Mouse (Mus musculus): ENCODE data around the gene Fcf1. TPM values are rescaled to one million over a fixed set of nuclear protein-coding genes. Genes with fewer than 3 reads are reported as not detected.

Gene Fcf1
- total RNA-seq, 2 experiments from 2014 or later, result 121 to 151 TPM

Other genes starting within 250 kb of the Fcf1 start
- 98.8 and 112 TPM in 2 replicates for gene Npc2, start 197.7 kb upstream of the Fcf1 start, total RNA-seq (2015)
- gene Npc2, start 197.7 kb upstream of the Fcf1 start, total RNA-seq (2017), result 65.3 and 70.9 TPM in 2 replicates
- 98.8 and 111 TPM in 2 replicates for gene Isca2, start 197.6 kb upstream of the Fcf1 start, total RNA-seq (2015)
- gene Isca2, start 197.6 kb upstream of the Fcf1 start, total RNA-seq (2017), result 53.8 and 67.5 TPM in 2 replicates
- not detected in 2 replicates for gene Ltbp2, start 94.4 kb upstream of the Fcf1 start, total RNA-seq (2015)
- 1.2 TPM in 1 of 2 replicates, not detected in the other for gene Ltbp2, start 94.4 kb upstream of the Fcf1 start, total RNA-seq (2017)
- 28.0 and 30.5 TPM in 2 replicates for gene Arel1, start within 50 bp of the Fcf1 start, total RNA-seq (2015)
- gene Arel1, start within 50 bp of the Fcf1 start, total RNA-seq (2017), result 39.7 and 43.2 TPM in 2 replicates
- gene Ylpm1, start 25.4 kb downstream of the Fcf1 start, total RNA-seq (2015), result 78.0 and 96.2 TPM in 2 replicates
- 52.7 and 84.7 TPM in 2 replicates for gene Ylpm1, start 25.4 kb downstream of the Fcf1 start, total RNA-seq (2017)
- 1.2 TPM in 2 replicates for gene Prox2, start 139.9 kb downstream of the Fcf1 start, total RNA-seq (2015)
- gene Prox2, start 139.9 kb downstream of the Fcf1 start, total RNA-seq (2017), result 2.7 and 3.0 TPM in 2 replicates
- gene Dlst, start 139.9 kb downstream of the Fcf1 start, total RNA-seq (2015), result 76.3 and 81.6 TPM in 2 replicates
- gene Dlst, start 139.9 kb downstream of the Fcf1 start, total RNA-seq (2017), result 161 and 187 TPM in 2 replicates
- not detected in 2 replicates for gene Rps6kl1, start 180.4 kb downstream of the Fcf1 start, total RNA-seq (2015)
- gene Rps6kl1, start 180.4 kb downstream of the Fcf1 start, total RNA-seq (2017), result not detected in 2 replicates
- gene Pgf, start 206.9 kb downstream of the Fcf1 start, total RNA-seq (2015), result not detected in 2 replicates
- gene Pgf, start 206.9 kb downstream of the Fcf1 start, total RNA-seq (2017), result not detected in 2 replicates
- gene Eif2b2, start 248.6 kb downstream of the Fcf1 start, total RNA-seq (2015), result 30.0 and 32.4 TPM in 2 replicates
- gene Eif2b2, start 248.6 kb downstream of the Fcf1 start, total RNA-seq (2017), result 74.6 and 109 TPM in 2 replicates